Mouse (Mus musculus) heart, embryonic 12.5 days (tissue): Measurements from ENCODE around the gene Arcn1. TPM values are rescaled to one million over a fixed set of nuclear protein-coding genes. Genes with fewer than 3 reads are reported as not detected.

Experiments used
- ATAC-seq: fragments of 200-750 bp; cut with Nextera tagmentation; 2 replicates; pipeline ENCODE4 v1.8.0; 2017; ENCODE audit warnings: moderate TSS enrichment, moderate library complexity; ENCODE audit not compliant: insufficient number of reproducible peaks, low FRiP score
- H3K27ac ChIP-seq: fragments of 300-500 bp; sonication (generic); 2 replicates; pipeline ENCODE4 v1.5.1; 2016; ENCODE audit warnings: mild to moderate bottlenecking, moderate library complexity; ENCODE audit not compliant: poor library complexity, severe bottlenecking
- H3K27me3 ChIP-seq: fragments of 300-500 bp; sonication (generic); replicated peaks from 2 replicates; pipeline ENCODE4 v1.6.1; 2016; ENCODE audit warnings: mild to moderate bottlenecking, moderate library complexity
- H3K36me3 ChIP-seq: fragments of 300-500 bp; sonication (generic); 2 replicates; pipeline ENCODE4 v1.6.1; 2016; ENCODE audit warnings: mild to moderate bottlenecking, moderate library complexity
- H3K4me1 ChIP-seq: fragments of 300-500 bp; sonication (generic); replicated peaks from 2 replicates; pipeline ENCODE4 v1.6.1; 2016; ENCODE audit warnings: mild to moderate bottlenecking
- H3K4me2 ChIP-seq: fragments of 300-500 bp; sonication (generic); 2 replicates; pipeline ENCODE4 v1.6.1; 2016; ENCODE audit warnings: mild to moderate bottlenecking, moderate library complexity
- H3K4me3 ChIP-seq: fragments of 300-500 bp; sonication (generic); 2 replicates; pipeline ENCODE4 v1.5.1; 2016; ENCODE audit warnings: mild to moderate bottlenecking
- H3K9ac ChIP-seq: fragments of 300-500 bp; sonication (generic); 2 replicates; pipeline ENCODE4 v1.6.1; 2016; ENCODE audit warnings: mild to moderate bottlenecking, moderate library complexity
- H3K9me3 ChIP-seq: fragments of 300-500 bp; sonication (generic); replicated peaks from 2 replicates; pipeline ENCODE4 v1.6.1; 2016; ENCODE audit warnings: mild to moderate bottlenecking, moderate library complexity
- WGBS: fragments of 180-500 bp; shearing (Covaris S2); methylation state at CpG from one replicate; pipeline ENCODE4 v1.1.7; 2016; 5-methylcytosine and 5-hydroxymethylcytosine counted together
- polyA plus RNA-seq: library from polyadenylated mRNA; unstranded; fragments of >200 nt; fragmentation: Nextera tagmentation; extraction: Ambion mirVana; gene quantifications from 2 replicates; pipeline ENCODE4 v1.2.1, GENCODE M21; 2016

Arcn1 gene
- polyA plus RNA-seq, 1 experiment from 2014 or later = 151 TPM

- H3K36me3 ChIP-seq = peaks cover 72% of the 10 kb centered on the region
- WGBS = 3% methylated on average over 21 of the region's 24 CpGs
Observed at GRCm38 (mm10) chr9:44708429-44708765, 59.2 kb downstream of the Arcn1 start.

GRCm38 (mm10) chr9:44707749-44708428 lies 59.8 kb downstream of the Arcn1 start:
- H3K4me2 ChIP-seq = peak overlapping the region; percentile 86
- H3K9ac ChIP-seq = peak overlapping the region; percentile 70
- ATAC-seq = no peak
- peaks cover 23% of the 10 kb centered on the region for H3K4me1 ChIP-seq
- H3K36me3 ChIP-seq = peaks cover 72% of the 10 kb centered on the region
- H3K9me3 ChIP-seq = no peaks in the 10 kb centered on the region
- 25% methylated on average over 28 of the region's 28 CpGs for WGBS
- no peaks in the 10 kb centered on the region for H3K27me3 ChIP-seq
- 0 out of 2 replicates have a peak overlapping the region, but pooled peaks have one; percentile 32 for H3K27ac ChIP-seq
- H3K4me3 ChIP-seq = peak overlapping the region; percentile 52

More at GRCm38 (mm10) chr9:44708429-44708765, 59.2 kb downstream of the Arcn1 start:
- ATAC-seq = peak; percentile 74
- Histone ChIP-seq H3K9me3 (no peaks in the 10 kb centered on the region), H3K9ac (peak overlapping the region; percentile 70), H3K4me3 (peak overlapping the region; percentile 52), H3K27me3 (no peaks in the 10 kb centered on the region), H3K4me1 (peaks cover 23% of the 10 kb centered on the region), H3K4me2 (peak overlapping the region; percentile 86), H3K27ac (0 out of 2 replicates have a peak overlapping the region, but pooled peaks have one; percentile 32)

GRCm38 (mm10) chr9:44699730-44700129 lies 67.9 kb downstream of the Arcn1 start:
- Histone ChIP-seq H3K4me1 (no peaks in the 10 kb centered on the region), H3K9me3 (no peaks in the 10 kb centered on the region), H3K36me3 (peaks cover 93% of the 10 kb centered on the region), H3K27me3 (no peaks in the 10 kb centered on the region), H3K4me3 (no peak overlapping the region), H3K9ac (0 out of 2 replicates have a peak overlapping the region, but pooled peaks have one; percentile 1), H3K4me2 (no peak overlapping the region), H3K27ac (no peak overlapping the region)
- no peak for ATAC-seq
- WGBS = 83% methylated on average over 5 of the region's 5 CpGs

GRCm38 (mm10) chr9:44699196-44699595 lies 68.4 kb downstream of the Arcn1 start:
- Histone ChIP-seq H3K9ac (peak overlapping the region; percentile 11; the same call in 1 of the 2 replicates), H3K27ac (no peak overlapping the region), H3K4me3 (no peak overlapping the region), H3K27me3 (no peaks in the 10 kb centered on the region), H3K4me2 (no peak overlapping the region), H3K36me3 (peaks cover 98% of the 10 kb centered on the region), H3K4me1 (no peaks in the 10 kb centered on the region), H3K9me3 (no peaks in the 10 kb centered on the region)
- 84% methylated on average over 10 of the region's 10 CpGs for WGBS
- ATAC-seq = no peak

- Histone ChIP-seq H3K9ac (no peak overlapping the region), H3K36me3 (peaks cover 98% of the 10 kb centered on the region), H3K4me3 (no peak overlapping the region), H3K4me2 (no peak overlapping the region), H3K27ac (no peak overlapping the region), H3K27me3 (no peaks in the 10 kb centered on the region), H3K9me3 (no peaks in the 10 kb centered on the region), H3K4me1 (no peaks in the 10 kb centered on the region)
- 87% methylated on average over 16 of the region's 16 CpGs for WGBS
- ATAC-seq = no peak
Observed at GRCm38 (mm10) chr9:44697866-44698265, 69.8 kb downstream of the Arcn1 start.

GRCm38 (mm10) chr9:44693071-44693470 lies 74.6 kb downstream of the Arcn1 start:
- no peak for ATAC-seq
- peaks cover 17% of the 10 kb centered on the region for H3K4me1 ChIP-seq
- H3K36me3 ChIP-seq = peaks cover 75% of the 10 kb centered on the region
- no peak overlapping the region for H3K4me3 ChIP-seq
- H3K27me3 ChIP-seq = no peaks in the 10 kb centered on the region
- no peak overlapping the region for H3K9ac ChIP-seq
- H3K27ac ChIP-seq = no peak overlapping the region
- no peaks in the 10 kb centered on the region for H3K9me3 ChIP-seq
- no peak overlapping the region for H3K4me2 ChIP-seq
- WGBS = 77% methylated on average over 11 of the region's 11 CpGs

- H3K4me2 ChIP-seq = no peak overlapping the region; the same call in 1 of the 2 replicates
- 60% methylated on average over 21 of the region's 21 CpGs for WGBS
- H3K4me1 ChIP-seq = peaks cover 17% of the 10 kb centered on the region
- peak; percentile 54 for ATAC-seq
- H3K4me3 ChIP-seq = no peak overlapping the region
- H3K9me3 ChIP-seq = no peaks in the 10 kb centered on the region
- no peak overlapping the region for H3K9ac ChIP-seq
- H3K27me3 ChIP-seq = no peaks in the 10 kb centered on the region
- H3K36me3 ChIP-seq = peaks cover 75% of the 10 kb centered on the region
- H3K27ac ChIP-seq = peak overlapping the region; percentile 34
Observed at GRCm38 (mm10) chr9:44691671-44692520, 75.7 kb downstream of the Arcn1 start.

Other genes starting within 250 kb of the Arcn1 start
- gene Cxcr5, start 206.0 kb downstream of the Arcn1 start, polyA plus RNA-seq = not detected in 2 replicates
- gene Ddx6, start 163.0 kb downstream of the Arcn1 start, polyA plus RNA-seq = 12.4 and 13.5 TPM in 2 replicates
- gene Treh, start 94.6 kb downstream of the Arcn1 start, polyA plus RNA-seq = not detected in 2 replicates
- gene Phldb1, start 32.6 kb downstream of the Arcn1 start, polyA plus RNA-seq = 34.8 and 36.9 TPM in 2 replicates
- 63.1 and 71.9 TPM in 2 replicates for gene Ift46, start 63 bp upstream of the Arcn1 start, polyA plus RNA-seq
- 2.2 and 2.4 TPM in 2 replicates for gene Tmem25, start 31.5 kb upstream of the Arcn1 start, polyA plus RNA-seq
- gene Ttc36, start 35.2 kb upstream of the Arcn1 start, polyA plus RNA-seq = not detected in 2 replicates
- gene Kmt2a, start 113.5 kb upstream of the Arcn1 start, polyA plus RNA-seq = 11.9 and 12.0 TPM in 2 replicates
- 924 and 963 TPM in 2 replicates for gene Atp5l, start 152.9 kb upstream of the Arcn1 start, polyA plus RNA-seq
- gene Ube4a, start 197.8 kb upstream of the Arcn1 start, polyA plus RNA-seq = 18.9 and 21.6 TPM in 2 replicates
- gene Cd3g, start 212.6 kb upstream of the Arcn1 start, polyA plus RNA-seq = 0.35 TPM in 1 of 2 replicates, not detected in the other
- not detected in 2 replicates for gene Cd3d, start 213.9 kb upstream of the Arcn1 start, polyA plus RNA-seq
- gene Cd3e, start 241.8 kb upstream of the Arcn1 start, polyA plus RNA-seq = not detected in 2 replicates